Mouse (Mus musculus) adrenal gland, postnatal 14 days (tissue): ENCODE results near the gene Zfp296. TPM values are rescaled to one million over a fixed set of nuclear protein-coding genes. Genes with fewer than 3 reads are reported as not detected.

Experiments used
- DNase-seq: peaks from one replicate; pipeline ENCODE4 v3.0.0; 2021; ENCODE audit warnings: mixed read lengths
- total RNA-seq: library from RNA; stranded (reverse); gene quantifications from 2 replicates; pipeline ENCODE4 v1.2.3, GENCODE M21; 2021

The Zfp296 gene
- total RNA-seq, 1 experiment from 2014 or later, result 0.44 TPM

DNA sequence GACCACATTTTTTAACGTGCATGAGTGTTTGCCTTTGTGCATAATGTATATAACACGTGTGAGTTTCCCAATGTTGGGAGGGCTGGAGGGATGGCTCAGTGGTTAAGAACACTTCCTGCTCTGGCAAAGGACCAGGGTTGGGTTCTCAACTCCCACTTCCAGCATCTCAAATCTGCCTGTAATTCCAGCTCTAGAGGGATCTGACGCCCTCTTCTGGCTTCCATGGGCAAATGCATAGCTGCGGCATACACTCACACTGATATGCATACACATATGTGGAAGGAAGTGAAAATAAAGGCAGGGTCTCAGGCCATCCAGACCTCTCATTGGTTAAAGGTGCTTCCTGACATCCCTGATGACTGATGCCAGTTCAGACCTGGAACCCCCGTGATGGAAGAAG, 30.2 kb downstream of the Zfp296 start:
- no peak for DNase-seq

DNA sequence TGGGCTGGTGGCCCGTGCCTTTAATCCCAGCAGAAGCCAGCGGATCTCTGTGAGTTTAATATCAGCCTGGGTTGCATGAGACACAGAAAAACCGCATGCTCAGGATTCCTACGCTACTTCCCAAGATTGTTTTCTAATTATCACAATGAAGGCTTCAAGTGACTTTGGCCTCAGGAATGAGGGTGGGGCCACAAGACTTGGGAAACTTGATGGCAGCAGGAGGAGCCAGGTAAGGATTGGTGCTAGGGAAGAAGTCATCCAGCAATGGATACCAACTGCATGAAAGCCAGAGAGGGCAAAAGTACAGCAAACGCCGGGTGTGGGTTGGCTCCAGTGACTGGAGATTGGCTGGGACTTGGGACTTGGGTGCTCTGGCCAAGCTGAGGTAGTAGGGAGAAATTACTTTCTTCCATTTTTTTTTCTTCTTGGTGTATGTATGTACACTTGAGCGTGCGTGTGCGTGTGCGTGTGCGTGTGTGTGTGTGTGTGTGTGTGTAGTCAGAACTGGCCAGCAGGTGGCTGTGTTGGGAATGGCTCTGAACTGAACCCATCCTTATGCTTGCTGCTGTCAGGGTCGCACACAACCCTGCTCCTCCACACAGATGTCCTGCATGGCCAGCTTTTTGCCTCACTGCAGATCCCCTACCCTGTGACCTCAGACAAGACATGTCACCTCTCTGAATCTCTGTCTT, 32.7 kb downstream of the Zfp296 start:
- no peak for DNase-seq

DNA sequence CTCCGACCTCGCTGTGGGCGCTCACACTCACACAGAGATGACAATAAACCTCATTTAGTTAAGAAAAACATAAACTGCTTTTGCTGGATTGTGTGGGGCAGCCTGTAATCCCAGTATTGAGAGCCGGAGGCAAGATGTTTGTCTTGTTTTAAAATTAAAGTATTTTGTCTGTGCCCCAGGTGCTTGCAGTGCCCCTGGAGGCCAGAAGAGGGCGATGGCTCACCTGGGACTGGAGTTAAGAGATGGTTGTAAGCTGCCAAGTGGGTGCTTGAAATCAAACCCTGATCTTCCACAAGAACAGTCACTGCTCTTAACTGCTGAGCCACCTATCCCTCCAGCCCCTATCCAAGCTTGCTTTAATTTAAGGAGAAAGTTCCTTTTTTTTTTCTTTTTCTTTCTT, 33.9 kb downstream of the Zfp296 start:
- no peak for DNase-seq

DNA sequence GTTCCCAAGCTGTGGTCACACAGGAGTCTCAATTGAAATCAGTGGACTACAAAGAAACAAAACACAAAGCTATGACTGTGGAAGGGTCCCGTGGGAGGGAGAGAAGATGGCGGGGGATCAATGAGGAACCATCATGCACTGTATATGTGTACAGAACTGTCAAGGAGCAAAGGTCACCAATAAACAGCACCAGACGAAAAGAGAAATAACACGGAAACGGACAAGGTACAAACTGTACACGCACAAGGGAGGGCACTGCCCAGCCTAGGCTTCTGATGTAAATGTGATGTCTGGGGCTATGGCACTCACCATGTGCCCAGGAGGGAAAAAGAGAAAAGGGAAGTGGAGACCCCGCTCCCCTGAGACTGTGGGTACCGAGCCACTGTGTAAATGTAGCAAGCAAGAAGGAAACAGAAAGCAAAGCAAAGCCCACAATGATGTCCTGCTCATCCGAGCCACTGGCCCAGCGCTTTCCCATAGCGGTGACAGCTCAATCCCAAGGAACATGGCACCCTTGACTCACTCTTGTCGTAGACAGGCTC, 38.0 kb downstream of the Zfp296 start:
- DNase-seq, result no peak

DNA sequence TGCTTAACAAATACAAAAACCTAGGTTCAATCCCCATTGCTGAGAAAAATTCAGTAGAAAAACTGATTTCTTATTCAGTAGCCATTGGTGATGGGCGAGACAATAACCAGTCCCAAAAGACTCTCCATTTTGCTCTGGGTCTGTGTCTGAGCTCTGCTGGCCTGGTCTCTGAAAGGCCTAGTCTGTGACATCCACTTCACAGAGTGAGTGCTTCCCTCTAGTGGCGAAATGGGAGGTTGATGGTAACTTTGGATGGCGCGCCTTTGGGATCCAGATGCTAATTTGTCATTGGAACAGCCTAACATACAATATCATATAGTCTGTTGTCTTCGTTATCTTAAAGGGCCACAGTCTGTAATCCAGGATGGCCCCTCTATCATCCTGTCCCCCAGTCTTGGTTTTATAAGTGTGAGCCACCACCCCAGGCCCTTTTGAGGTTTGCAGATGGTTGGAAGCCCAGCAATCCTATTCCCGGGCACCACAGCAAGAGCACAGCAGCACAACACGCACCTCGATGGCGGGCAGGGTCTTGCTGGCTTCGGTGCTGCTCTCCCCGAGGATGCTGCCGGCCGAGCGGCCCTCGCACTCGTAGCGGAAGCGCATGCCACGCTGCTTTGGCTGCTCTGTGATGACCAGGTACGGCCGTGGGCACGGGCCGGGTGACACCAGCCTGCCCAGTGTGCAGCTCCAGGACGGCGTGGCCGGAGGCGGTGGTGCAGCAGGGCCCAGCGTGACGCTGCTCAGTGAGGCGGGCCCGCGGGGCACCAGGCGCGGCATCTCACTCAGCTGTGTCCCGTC, 42.1 kb downstream of the Zfp296 start:
- DNase-seq, result peak; percentile 85

DNA sequence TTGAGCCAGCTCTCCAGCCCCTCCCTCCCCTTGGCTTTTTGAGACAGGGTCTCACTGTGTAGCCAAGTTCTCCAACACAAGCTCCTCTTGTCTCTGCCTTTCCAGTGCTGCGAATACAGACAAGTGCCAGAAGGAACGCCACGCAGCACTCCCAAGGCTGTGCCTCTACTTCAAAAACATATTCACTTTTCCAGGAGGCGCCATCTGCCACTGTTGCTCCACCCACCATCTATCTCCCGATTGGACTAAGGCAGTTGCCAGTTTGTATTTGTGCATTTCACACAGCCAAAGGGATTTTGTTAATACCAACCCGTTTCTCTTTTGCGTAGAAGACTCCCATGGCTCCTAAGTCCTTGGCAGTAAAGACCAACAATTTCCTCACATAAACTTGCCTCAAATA, 43.7 kb downstream of the Zfp296 start:
- DNase-seq, result no peak

DNA sequence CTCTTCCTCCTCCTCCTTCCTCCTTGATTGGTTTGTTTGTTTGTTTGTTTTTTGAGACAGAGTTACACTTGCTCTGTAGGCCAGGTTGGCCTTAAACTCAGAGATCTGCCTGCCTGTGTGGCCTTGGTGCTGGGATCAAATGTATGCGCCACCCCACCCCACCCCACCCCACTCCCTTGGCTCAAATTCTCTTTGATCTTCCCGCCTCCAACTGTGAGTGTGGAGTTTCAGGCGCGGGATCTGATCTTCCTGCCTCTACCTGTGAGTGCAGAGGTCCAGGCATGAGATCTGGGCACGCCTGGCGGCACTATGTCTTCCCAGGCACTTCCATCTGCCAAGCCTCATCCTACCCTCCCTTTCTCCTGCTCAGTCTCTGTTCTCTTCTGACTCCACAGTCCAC, 45.2 kb downstream of the Zfp296 start:
- DNase-seq, result no peak

DNA sequence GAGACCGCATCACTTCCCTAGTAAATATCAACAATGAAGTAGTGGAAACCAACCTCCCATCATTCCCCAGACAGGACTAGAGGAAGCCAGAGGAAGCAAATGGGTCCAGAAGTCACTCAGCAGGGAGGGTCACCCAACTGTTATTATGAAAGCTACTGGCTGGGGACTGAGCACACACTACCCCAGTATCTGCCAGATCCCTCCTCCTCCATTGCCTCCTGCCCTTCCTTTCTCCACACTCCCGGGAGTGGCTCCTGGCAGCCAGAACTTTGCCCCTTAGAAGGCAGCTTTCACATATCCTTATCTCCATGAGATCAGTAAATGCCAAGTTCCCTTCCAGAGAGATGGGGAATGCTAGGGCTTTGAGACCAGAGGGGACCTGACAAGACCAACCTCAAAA, 46.3 kb downstream of the Zfp296 start:
- no peak for DNase-seq

DNA sequence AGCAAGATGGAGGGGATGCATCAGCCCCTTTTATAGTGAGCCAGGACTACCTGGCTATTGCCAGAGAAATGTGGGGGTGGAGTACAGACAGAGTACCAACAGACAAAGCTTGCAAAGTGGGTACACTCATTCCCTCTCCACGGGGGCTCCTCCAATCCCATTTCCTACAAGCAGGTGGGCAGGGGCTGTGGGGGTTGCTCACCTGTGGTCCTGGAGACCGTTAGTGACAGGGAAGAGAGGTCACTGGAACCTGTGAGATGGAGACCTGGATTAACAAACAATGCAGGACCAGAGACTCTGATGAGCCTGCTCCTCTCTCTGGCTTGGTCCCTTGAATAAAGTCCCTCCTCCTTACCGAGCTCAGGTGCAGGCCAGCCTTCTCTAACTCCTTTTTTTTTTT, 50.6 kb downstream of the Zfp296 start:
- no peak for DNase-seq

DNA sequence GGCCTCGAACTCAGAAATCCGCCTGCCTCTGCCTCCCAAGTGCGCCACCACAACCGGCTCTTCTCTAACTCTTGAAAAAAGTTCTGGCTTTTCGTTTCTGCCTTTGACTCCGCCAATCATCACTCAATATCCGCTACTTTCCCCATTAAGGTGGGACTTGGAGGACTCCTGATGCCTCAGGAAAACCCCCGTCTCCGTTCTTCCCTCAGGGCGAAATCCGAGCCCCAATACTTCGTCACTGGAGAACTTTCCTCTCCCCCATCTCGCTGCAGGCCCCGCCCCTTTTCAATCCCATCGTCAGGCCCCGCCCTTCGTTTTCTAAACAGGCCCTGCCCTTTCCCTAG, 51.1 kb downstream of the Zfp296 start:
- no peak for DNase-seq

DNA sequence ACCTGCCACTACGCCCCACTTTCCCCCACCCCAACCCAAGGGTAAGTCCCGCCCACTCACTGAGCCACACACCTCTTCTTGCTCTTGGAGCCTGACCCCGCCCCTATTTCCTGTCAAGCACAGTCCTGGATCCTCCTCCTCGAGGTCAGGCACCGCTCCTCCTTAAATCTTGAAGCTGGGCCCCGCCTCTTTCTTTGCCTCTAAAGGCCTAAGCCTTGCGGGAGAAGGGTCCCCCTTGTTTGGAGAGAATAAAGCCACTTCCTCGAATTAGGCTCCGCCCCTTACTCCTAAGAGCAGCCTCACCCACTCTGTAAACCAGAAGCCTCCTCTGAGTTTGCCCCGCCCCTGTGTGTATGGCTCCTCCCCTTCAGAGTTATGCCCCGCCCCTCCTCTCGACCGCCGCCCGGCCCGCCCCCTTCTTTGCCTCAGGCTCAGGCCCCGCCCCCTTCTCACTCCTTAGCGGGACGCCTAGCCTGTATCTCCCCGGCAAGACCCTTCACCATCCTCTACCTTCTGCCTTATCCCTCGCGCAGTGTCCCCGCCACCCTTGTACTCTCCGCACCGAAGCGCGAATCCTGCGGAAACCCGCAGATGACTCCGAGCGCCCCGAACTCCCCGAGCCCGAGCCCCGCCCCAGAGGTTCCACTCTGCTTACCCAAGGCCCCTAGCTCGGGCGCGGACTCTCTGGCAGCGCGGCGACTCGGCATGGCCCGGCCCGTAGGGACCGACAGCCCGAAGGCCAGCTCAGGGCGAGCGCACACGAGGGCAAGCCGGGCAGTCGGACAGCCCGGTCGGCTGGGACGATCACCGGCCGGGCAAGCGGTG, 51.7 kb downstream of the Zfp296 start:
- peak; percentile 98 for DNase-seq

DNA sequence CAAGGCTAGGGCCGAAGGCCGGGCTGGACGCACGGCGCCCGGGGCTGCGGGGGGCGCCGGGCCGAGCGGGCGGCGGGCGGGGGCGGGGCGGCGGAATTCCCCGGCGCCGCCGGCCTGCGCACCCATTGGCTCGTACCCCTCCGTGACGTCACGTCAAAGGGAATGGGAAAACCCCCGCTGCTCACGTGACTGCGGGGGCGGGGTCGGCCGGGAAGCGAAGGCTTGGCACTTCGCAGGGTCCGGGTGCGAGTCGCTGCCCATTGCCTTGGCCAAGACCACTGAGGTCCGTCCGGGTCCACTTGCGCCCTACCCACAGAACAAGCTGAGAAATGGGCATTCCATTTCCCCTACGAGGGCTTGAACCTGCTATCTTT, 52.3 kb downstream of the Zfp296 start, which contains the start of gene Relb:
Gene Relb (minus strand): TSS at position 78 of the 374 bp plus-strand sequence.
- DNase-seq, result peak; percentile 97

Other genes starting within 250 kb of the Zfp296 start
- 37.1 and 46.7 TPM in 2 replicates for gene Ercc1, start 232.5 kb upstream of the Zfp296 start, total RNA-seq
- 12.2 and 14.5 TPM in 2 replicates for gene Cd3eap, start 217.8 kb upstream of the Zfp296 start, total RNA-seq
- 7.3 and 8.3 TPM in 2 replicates for gene Ppp1r13l, start 217.5 kb upstream of the Zfp296 start, total RNA-seq
- gene Ercc2, start 195.3 kb upstream of the Zfp296 start, total RNA-seq, result 28.2 and 30.2 TPM in 2 replicates
- gene Klc3, start 173.2 kb upstream of the Zfp296 start, total RNA-seq, result 1.3 and 2.7 TPM in 2 replicates
- gene Ckm, start 172.5 kb upstream of the Zfp296 start, total RNA-seq, result 0.74 and 0.79 TPM in 2 replicates
- gene Mark4, start 118.5 kb upstream of the Zfp296 start, total RNA-seq, result 45.1 and 45.2 TPM in 2 replicates
- 21.8 and 22.0 TPM in 2 replicates for gene Exoc3l2, start 114.0 kb upstream of the Zfp296 start, total RNA-seq
- gene Bloc1s3, start 68.9 kb upstream of the Zfp296 start, total RNA-seq, result 6.7 and 8.6 TPM in 2 replicates
- gene Trappc6a, start 68.9 kb upstream of the Zfp296 start, total RNA-seq, result 69.4 and 71.2 TPM in 2 replicates
- 0.15 and 0.83 TPM in 2 replicates for gene Nkpd1, start 59.4 kb upstream of the Zfp296 start, total RNA-seq
- 58.8 and 64.2 TPM in 2 replicates for gene Ppp1r37, start 14.2 kb upstream of the Zfp296 start, total RNA-seq
- gene Gemin7, start 308 bp downstream of the Zfp296 start, total RNA-seq, result 59.3 and 65.4 TPM in 2 replicates
- 36.9 and 52.2 TPM in 2 replicates for gene Clasrp, start 27.2 kb downstream of the Zfp296 start, total RNA-seq
- gene Relb, start 52.2 kb downstream of the Zfp296 start, total RNA-seq, result 19.3 and 26.2 TPM in 2 replicates
- gene Clptm1, start 87.7 kb downstream of the Zfp296 start, total RNA-seq, result 116 and 119 TPM in 2 replicates
- 53.4 TPM in 1 of 2 replicates, not detected in the other for gene Apoc2, start 100.7 kb downstream of the Zfp296 start, total RNA-seq
- 1.7 and 2.6 TPM in 2 replicates for gene Gm44805, start 104.1 kb downstream of the Zfp296 start, total RNA-seq
- gene Apoc4, start 104.2 kb downstream of the Zfp296 start, total RNA-seq, result 72.2 and 240 TPM in 2 replicates
- gene Apoc1, start 115.4 kb downstream of the Zfp296 start, total RNA-seq, result 845 and 1,967 TPM in 2 replicates
- 972 and 3,675 TPM in 2 replicates for gene Apoe, start 121.9 kb downstream of the Zfp296 start, total RNA-seq
- 136 and 145 TPM in 2 replicates for gene Tomm40, start 138.2 kb downstream of the Zfp296 start, total RNA-seq
- gene Nectin2, start 173.2 kb downstream of the Zfp296 start, total RNA-seq, result 90.1 and 94.7 TPM in 2 replicates
- gene Bcam, start 193.7 kb downstream of the Zfp296 start, total RNA-seq, result 59.8 and 70.8 TPM in 2 replicates
- gene Cblc, start 219.5 kb downstream of the Zfp296 start, total RNA-seq, result 1.4 TPM in 1 of 2 replicates, not detected in the other
- gene Bcl3, start 245.5 kb downstream of the Zfp296 start, total RNA-seq, result 26.6 and 36.9 TPM in 2 replicates